Mouse (Mus musculus) G1E-ER4 (cell line): ENCODE results near the gene Tmem267. TPM values are rescaled to one million over a fixed set of nuclear protein-coding genes. Genes with fewer than 3 reads are reported as not detected.

Experiments used
- GATA1 ChIP-seq: IDR thresholded peaks from one replicate; pipeline ENCODE4 v1.8.0; 2012; ENCODE audit warnings: low read length, inconsistent platforms
- polyA plus RNA-seq: library from polyadenylated mRNA; stranded (reverse); fragments of >175 nt; gene quantifications from 2 replicates; pipeline ENCODE4 v1.2.3, GENCODE M21; 2012

Tmem267 gene
- polyA plus RNA-seq, 1 experiment = 0.42 TPM

DNA sequence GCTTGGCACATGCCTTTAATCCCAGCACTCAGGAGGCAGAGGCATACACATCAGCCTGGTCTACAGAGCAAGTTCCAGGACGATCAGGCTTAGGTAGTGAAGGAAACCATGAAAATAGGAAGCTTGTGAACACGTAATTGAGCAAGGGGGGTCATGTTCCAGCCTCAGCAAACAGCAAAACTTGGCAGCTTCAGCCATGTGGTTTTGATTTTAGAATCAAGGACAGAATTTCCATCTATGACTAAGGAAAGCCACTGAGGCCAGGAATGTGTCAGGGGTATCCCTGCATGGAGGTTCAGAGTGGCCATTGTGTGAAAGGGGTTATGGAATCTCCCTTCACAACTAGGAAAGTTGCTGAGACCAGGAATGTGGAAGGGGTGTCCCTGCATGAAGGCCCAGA lies 147.7 kb downstream of the Tmem267 start:
- TF ChIP-seq GATA1 = no peak

DNA sequence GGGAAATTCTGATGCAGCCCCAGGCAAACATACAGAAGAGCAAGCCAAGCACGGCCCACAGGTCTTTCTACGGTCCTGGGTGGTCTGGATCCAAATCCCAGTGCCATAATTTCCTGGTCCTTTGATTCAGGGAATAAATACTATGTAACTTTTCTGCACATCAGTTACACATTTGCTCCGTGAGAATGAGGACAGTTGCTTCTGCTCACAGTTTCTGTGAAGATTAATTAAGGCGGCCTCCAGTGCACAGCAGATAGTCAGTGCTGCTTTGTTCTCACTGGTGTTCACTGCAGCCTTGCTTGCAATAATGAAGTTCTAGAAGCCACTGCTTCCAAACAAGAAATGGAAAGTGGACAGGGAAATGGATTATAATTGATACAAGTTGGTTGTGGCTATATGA lies 150.0 kb downstream of the Tmem267 start:
- TF ChIP-seq GATA1 = no peak

DNA sequence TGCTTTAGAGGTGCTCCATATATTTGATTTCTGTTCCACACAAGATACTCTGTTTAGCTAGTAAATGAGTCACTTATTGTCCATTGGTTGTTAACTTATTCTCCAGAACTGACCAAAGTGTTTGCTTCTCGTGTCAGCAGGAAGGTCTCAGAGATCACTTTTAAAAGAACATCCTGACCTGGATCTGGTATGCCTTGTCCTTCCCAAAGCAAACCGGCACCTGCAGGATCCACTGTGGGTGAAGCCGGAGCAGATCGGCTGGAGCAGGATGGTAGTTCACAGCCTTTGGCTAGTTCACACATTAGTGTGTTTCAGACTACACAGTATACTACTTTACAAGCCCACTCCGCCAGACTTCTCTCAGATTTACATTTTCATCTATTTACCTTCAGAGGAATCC lies 150.6 kb downstream of the Tmem267 start:
- no peak for TF ChIP-seq GATA1

DNA sequence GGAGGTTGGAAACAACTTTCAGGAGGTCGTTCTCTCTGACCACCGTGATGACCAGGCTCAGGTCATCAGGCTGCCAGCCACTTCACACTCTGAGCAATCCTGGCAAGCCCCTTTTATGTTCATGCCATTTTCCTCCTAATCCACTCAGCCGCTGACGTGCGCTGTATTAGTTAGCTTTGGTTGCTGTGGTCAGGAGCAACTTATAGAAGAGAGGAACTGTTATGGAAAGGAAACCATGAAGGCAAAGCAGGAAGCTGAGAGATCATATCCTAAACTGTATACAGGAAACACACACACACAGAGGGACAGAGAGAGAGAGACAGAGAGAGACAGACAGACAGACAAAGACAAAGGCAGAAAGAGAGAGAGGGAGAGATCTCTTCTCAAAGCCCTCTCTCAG lies 151.5 kb downstream of the Tmem267 start:
- no peak for TF ChIP-seq GATA1

DNA sequence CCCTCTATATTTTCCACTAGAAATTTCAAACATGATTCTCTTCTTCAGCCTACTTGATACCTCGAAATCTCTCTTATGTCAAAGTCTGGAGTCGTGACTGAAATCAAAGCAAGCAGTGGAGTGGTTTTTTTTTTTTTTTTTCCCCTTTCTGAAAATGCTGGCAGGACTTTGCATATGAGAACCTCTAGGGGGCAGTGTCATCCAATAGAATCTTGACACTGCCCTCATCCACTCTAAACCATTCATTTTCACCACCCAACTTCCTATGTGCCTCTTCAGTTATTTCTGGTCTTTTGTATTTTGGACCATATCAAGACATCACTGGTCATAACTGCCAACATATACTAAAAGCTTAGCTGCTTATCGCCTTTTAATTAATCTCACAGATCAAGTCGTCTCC lies 152.7 kb downstream of the Tmem267 start:
- TF ChIP-seq GATA1 = no peak

DNA sequence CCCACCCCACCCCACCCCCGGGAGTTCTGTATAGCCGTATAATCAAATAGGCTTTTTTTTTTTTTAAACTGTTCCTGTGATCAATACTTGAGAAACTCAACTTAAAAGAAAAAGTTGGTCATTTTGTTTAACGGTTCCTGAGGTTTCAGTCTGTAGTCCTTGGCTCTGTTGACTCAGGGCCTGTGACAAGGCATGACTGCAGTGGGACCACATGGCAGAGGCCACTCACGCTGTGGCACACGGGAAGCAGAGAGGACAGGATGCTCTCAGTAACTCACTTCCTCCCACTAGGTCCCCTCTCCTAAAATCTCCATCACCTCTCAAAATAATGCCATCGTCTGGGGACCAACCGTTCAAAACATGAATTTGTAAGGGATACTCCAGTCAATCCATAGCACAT lies 153.3 kb downstream of the Tmem267 start:
- TF ChIP-seq GATA1 = no peak

DNA sequence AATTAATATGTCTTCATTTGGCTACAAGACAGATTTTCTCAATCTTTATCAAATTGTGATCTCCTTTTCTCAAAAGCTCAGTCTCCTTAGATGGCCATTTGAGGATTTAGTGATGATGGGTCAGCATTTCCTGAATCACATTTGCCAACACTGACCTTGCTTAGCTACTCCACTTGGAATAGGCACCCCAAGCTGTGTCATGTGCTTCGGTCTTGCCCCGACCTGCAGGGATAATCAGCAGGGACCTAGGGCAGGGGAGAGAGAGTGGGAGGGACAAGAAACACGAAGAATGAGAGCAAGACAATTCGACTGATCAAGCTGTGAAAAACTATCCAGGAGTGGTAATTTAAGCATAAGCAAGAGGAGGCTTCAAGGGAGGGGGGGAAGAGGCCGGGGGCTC lies 156.9 kb downstream of the Tmem267 start:
- no peak for TF ChIP-seq GATA1

DNA sequence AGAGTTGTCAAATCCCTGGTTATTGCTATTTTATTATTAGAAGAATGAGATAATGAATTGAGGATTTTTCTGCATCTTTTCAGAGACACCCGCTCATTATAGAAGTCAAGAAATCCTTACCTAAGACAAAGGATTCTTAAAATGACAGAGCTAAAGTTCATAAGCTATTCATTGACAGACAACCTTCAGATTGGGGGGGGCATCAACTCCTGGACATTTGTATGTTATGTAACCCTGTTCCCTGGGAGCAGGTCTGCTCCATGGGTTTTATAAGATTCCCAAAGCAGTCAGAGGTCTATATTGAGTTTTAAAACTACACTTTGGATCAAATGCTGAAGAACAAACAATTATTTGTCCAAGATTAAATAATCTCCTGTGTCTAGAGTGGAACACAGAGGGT lies 158.7 kb downstream of the Tmem267 start:
- TF ChIP-seq GATA1 = no peak

DNA sequence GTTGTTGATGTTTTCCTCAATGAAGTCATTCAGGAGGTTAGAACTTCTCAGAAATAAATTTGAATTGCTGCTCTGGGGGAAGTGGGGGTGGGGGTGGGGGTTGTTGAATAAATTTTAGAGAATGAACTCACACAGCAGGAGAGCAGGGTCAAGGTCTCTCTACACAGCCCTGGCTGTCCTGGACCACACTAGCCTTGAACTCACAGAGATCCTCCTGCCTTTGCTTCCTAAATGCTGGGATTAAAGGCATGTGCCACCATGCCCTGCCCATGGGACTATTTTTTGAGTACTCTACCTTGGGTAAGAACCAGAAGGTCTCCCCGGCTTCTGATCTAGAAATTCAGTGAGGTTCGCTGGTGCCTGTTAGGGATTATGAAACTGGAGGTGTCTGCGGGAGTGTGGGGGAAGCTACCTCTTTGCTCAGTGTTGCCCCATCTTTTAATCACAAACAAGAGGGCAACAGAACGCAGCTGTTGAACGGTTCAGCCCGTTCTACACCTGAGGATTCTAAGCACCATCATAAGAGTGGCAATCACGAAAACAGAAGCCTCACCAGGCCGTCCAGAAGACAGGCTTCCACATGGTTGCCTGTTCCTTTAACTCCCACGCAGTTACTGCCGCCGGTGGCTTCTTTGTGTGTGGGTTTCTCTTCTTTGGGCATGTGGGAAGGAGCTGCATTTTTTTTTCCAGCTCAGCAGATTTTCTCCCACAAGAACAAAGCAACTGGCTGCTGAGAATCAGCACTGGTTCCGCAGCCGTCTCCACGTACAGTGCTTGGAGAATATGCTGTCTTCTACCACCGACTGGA lies 161.3 kb downstream of the Tmem267 start:
- TF ChIP-seq GATA1 = no peak

DNA sequence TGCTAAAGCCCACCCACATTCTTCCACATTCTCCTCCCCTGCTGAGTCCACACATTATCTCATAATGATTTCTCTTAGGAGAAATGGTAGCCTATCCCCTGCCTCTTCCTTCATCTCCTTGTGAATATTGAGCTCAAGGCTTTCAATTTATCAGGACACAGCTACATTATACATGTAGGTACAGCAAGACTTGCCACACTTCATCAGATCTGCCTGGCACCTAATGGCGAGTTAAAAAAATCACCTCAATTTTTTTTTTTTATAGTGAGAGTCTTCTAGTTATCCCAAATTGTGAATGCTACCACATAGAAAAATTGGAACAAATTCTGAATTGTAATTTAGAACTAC lies 161.8 kb downstream of the Tmem267 start:
- TF ChIP-seq GATA1 = no peak

DNA sequence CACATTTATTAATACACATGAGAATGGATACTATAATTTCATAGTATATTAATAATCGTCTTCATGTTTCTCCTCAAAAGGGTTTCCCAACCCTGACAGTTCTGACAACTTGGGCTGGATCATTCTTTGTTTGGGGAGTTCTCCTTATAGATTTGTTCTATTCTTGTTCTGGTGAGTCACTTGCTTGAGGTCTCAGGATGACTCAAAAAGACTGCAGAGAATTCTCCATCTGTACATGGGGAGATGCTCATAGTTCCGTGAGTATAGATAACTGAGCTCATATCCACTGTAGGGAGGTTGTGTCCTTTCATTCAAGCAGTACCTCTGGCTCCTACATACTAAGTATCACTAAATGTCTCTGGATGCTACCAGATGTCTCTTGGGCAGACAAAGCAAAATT lies 166.9 kb downstream of the Tmem267 start:
- TF ChIP-seq GATA1 = no peak

DNA sequence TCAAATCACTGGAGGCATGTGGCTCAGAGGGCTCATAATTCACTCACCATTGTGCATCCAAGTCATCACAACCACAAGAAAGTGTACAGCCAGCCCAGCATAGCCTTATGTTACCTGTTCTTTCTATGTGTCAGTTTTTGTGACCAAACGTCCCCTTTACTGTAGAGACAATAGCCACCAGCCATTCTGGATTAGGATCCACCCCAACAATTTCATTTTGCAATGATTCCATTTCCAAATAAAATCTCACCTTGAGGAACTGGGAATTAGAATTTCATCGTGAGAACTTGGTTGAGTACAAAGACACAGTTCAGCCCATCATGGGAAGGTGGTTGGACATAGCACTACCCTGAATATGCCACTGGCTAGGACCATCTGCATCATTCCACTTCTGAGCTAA lies 168.4 kb downstream of the Tmem267 start:
- TF ChIP-seq GATA1 = no peak

DNA sequence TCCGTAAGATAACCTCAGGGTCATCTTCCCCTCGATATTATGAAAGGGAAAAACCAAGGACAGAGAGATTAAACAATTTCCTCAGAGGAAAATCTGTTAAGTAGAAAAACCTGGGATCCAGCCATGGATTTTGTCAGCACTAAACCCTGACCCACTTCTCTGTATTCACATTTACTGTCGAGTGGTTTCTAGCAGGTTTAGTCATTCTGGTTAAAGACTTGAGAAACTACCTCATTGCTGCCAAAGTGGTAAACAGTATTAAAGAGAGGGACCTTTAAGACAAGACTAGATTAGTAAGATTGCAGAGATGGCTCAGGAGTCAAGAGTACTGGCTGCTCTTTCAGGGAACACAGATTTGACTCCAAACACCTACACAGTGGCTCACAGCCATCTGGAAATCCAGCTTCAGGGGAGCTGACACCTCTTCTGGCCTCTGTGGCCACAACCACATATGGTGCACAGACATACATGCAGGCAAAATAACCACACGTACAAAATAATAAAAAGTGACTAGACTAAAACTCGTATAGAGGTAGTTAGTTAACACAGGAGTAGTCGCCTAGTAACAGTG lies 169.1 kb downstream of the Tmem267 start:
- TF ChIP-seq GATA1 = no peak

Other genes with a start within 250 kb of the Tmem267 start
- 15.3 and 18.9 TPM in 2 replicates for gene Paip1, start 59.4 kb upstream of the Tmem267 start, polyA plus RNA-seq
- 2.0 and 2.1 TPM in 2 replicates for gene 4833420G17Rik, start 25.3 kb upstream of the Tmem267 start, polyA plus RNA-seq
- gene 3110070M22Rik, start 344 bp downstream of the Tmem267 start, polyA plus RNA-seq = 0.23 and 0.32 TPM in 2 replicates
- not detected in 2 replicates for gene Ccl28, start 135.8 kb downstream of the Tmem267 start, polyA plus RNA-seq
- gene Hmgcs1, start 202.3 kb downstream of the Tmem267 start, polyA plus RNA-seq = 21.6 and 23.9 TPM in 2 replicates